Mouse (Mus musculus): ENCODE measurements at regions not wholly inside any gene's neighbourhood (a gene's known extent, or its start where the extent isn't known, plus 50 kb on each side); places are given as distances from the start of the nearest gene placed in this dataset.

- WGBS, result 72% methylated on average over 7 of the region's 7 CpGs
- no peak overlapping the region for H3K4me3 ChIP-seq
- no peaks in the 10 kb centered on the region for H3K36me3 ChIP-seq (replicated peaks)
- H3K4me2 ChIP-seq, result no peak overlapping the region
- no peaks in the 10 kb centered on the region for H3K27me3 ChIP-seq (replicated peaks)
- H3K4me1 ChIP-seq, result no peaks in the 10 kb centered on the region
- H3K9me3 ChIP-seq, result no peaks in the 10 kb centered on the region
- H3K27ac ChIP-seq, result no peak overlapping the region
- no peak overlapping the region for H3K9ac ChIP-seq
- ATAC-seq (replicated peaks), result no peak
These were observed 97.1 kb upstream of the Plcb4 start for GRCm38 (mm10) chr2:135561716-135562115.

GRCm38 (mm10) chr2:135562140-135562890 lies 96.5 kb upstream of the Plcb4 start:
- H3K9ac ChIP-seq, result no peak overlapping the region
- H3K36me3 ChIP-seq (replicated peaks), result no peaks in the 10 kb centered on the region
- 79% methylated on average over 10 of the region's 10 CpGs for WGBS
- H3K27me3 ChIP-seq (replicated peaks), result no peaks in the 10 kb centered on the region
- no peak overlapping the region for H3K4me3 ChIP-seq
- H3K9me3 ChIP-seq, result no peaks in the 10 kb centered on the region
- H3K27ac ChIP-seq, result no peak overlapping the region
- no peaks in the 10 kb centered on the region for H3K4me1 ChIP-seq
- H3K4me2 ChIP-seq, result no peak overlapping the region
- ATAC-seq (replicated peaks), result no peak

- no peak overlapping the region for H3K9ac ChIP-seq
- no peak overlapping the region for H3K27ac ChIP-seq
- H3K4me3 ChIP-seq, result no peak overlapping the region
- no peaks in the 10 kb centered on the region for H3K36me3 ChIP-seq (replicated peaks)
- H3K4me2 ChIP-seq, result no peak overlapping the region
- 57% methylated on average over 4 of the region's 4 CpGs for WGBS
- no peaks in the 10 kb centered on the region for H3K9me3 ChIP-seq
- ATAC-seq (replicated peaks), result no peak
- H3K27me3 ChIP-seq (replicated peaks), result no peaks in the 10 kb centered on the region
- no peaks in the 10 kb centered on the region for H3K4me1 ChIP-seq
These were observed 94.6 kb upstream of the Plcb4 start for GRCm38 (mm10) chr2:135564231-135564630.

- Histone ChIP-seq H3K9ac (no peak overlapping the region), H3K4me2 (no peak overlapping the region), H3K9me3 (no peaks in the 10 kb centered on the region), H3K4me3 (no peak overlapping the region), H3K27ac (no peak overlapping the region), H3K4me1 (no peaks in the 10 kb centered on the region), H3K36me3 (replicated peaks) (no peaks in the 10 kb centered on the region), H3K27me3 (replicated peaks) (no peaks in the 10 kb centered on the region)
- no peak for ATAC-seq (replicated peaks)
- 80% methylated on average over 2 of the region's 2 CpGs for WGBS
These were observed 90.5 kb upstream of the Plcb4 start for GRCm38 (mm10) chr2:135568350-135568749.

- WGBS, result 76% methylated on average over 5 of the region's 5 CpGs
- Histone ChIP-seq H3K4me3 (no peak overlapping the region), H3K9ac (no peak overlapping the region), H3K27me3 (replicated peaks) (no peaks in the 10 kb centered on the region), H3K27ac (no peak overlapping the region), H3K36me3 (replicated peaks) (no peaks in the 10 kb centered on the region), H3K4me2 (no peak overlapping the region), H3K9me3 (no peaks in the 10 kb centered on the region), H3K4me1 (no peaks in the 10 kb centered on the region)
- no peak for ATAC-seq (replicated peaks)
These were observed 87.2 kb upstream of the Plcb4 start for GRCm38 (mm10) chr2:135571599-135571998.

- ATAC-seq (replicated peaks), result no peak
- Histone ChIP-seq H3K4me3 (no peak overlapping the region), H3K4me1 (0 out of 2 replicates have a peak, but pooled peaks cover 2% of the 10 kb centered on the region), H3K9ac (no peak overlapping the region), H3K27ac (no peak overlapping the region), H3K36me3 (replicated peaks) (no peaks in the 10 kb centered on the region), H3K4me2 (no peak overlapping the region), H3K27me3 (replicated peaks) (no peaks in the 10 kb centered on the region), H3K9me3 (no peaks in the 10 kb centered on the region)
- 88% methylated on average over 5 of the region's 5 CpGs for WGBS
These were observed 81.6 kb upstream of the Plcb4 start for GRCm38 (mm10) chr2:135577228-135577627.

- 48% methylated on average over 5 of the region's 5 CpGs for WGBS
- no peak overlapping the region for H3K27ac ChIP-seq
- H3K4me2 ChIP-seq, result no peak overlapping the region
- no peaks in the 10 kb centered on the region for H3K27me3 ChIP-seq (replicated peaks)
- no peak overlapping the region for H3K4me3 ChIP-seq
- no peaks in the 10 kb centered on the region for H3K36me3 ChIP-seq (replicated peaks)
- no peak overlapping the region for H3K9ac ChIP-seq
- ATAC-seq (replicated peaks), result peak; percentile 53; the same call in 1 of the 2 replicates
- 0 out of 2 replicates have a peak, but pooled peaks cover 2% of the 10 kb centered on the region for H3K4me1 ChIP-seq
- H3K9me3 ChIP-seq, result no peaks in the 10 kb centered on the region
These were observed 80.7 kb upstream of the Plcb4 start for GRCm38 (mm10) chr2:135578135-135578534.

- no peak overlapping the region for H3K9ac ChIP-seq
- WGBS, result 95% methylated on average over 6 of the region's 6 CpGs
- no peak overlapping the region for H3K27ac ChIP-seq
- no peaks in the 10 kb centered on the region for H3K36me3 ChIP-seq (replicated peaks)
- 0 out of 2 replicates have a peak, but pooled peaks cover 2% of the 10 kb centered on the region for H3K4me1 ChIP-seq
- H3K4me2 ChIP-seq, result no peak overlapping the region
- H3K27me3 ChIP-seq (replicated peaks), result no peaks in the 10 kb centered on the region
- no peaks in the 10 kb centered on the region for H3K9me3 ChIP-seq
- ATAC-seq (replicated peaks), result no peak
- H3K4me3 ChIP-seq, result no peak overlapping the region
These were observed 79.3 kb upstream of the Plcb4 start for GRCm38 (mm10) chr2:135579514-135579913.

GRCm38 (mm10) chr2:135580051-135580450 lies 78.8 kb upstream of the Plcb4 start:
- no peaks in the 10 kb centered on the region for H3K9me3 ChIP-seq
- H3K4me1 ChIP-seq, result 0 out of 2 replicates have a peak, but pooled peaks cover 2% of the 10 kb centered on the region
- ATAC-seq (replicated peaks), result no peak
- WGBS, result 88% methylated on average over 4 of the region's 4 CpGs
- no peak overlapping the region for H3K4me3 ChIP-seq
- H3K27ac ChIP-seq, result no peak overlapping the region
- H3K27me3 ChIP-seq (replicated peaks), result no peaks in the 10 kb centered on the region
- no peak overlapping the region for H3K9ac ChIP-seq
- no peaks in the 10 kb centered on the region for H3K36me3 ChIP-seq (replicated peaks)
- H3K4me2 ChIP-seq, result no peak overlapping the region

- Histone ChIP-seq H3K36me3 (replicated peaks) (no peaks in the 10 kb centered on the region), H3K4me3 (no peak overlapping the region), H3K9me3 (no peaks in the 10 kb centered on the region), H3K4me1 (0 out of 2 replicates have a peak, but pooled peaks cover 2% of the 10 kb centered on the region), H3K27ac (0 out of 2 replicates have a peak overlapping the region, but pooled peaks have one; percentile 8), H3K27me3 (replicated peaks) (no peaks in the 10 kb centered on the region), H3K9ac (no peak overlapping the region), H3K4me2 (no peak overlapping the region)
- 12% methylated on average over 8 of the region's 8 CpGs for WGBS
- ATAC-seq (replicated peaks), result peak; percentile 62
These were observed 76.5 kb upstream of the Plcb4 start for GRCm38 (mm10) chr2:135582341-135582740.

GRCm38 (mm10) chr2:135606306-135606705 lies 52.5 kb upstream of the Plcb4 start:
- no peak overlapping the region for H3K4me3 ChIP-seq
- H3K4me1 ChIP-seq, result no peaks in the 10 kb centered on the region
- no peaks in the 10 kb centered on the region for H3K27me3 ChIP-seq (replicated peaks)
- H3K9ac ChIP-seq, result no peak overlapping the region
- H3K36me3 ChIP-seq (replicated peaks), result no peaks in the 10 kb centered on the region
- no peak overlapping the region for H3K27ac ChIP-seq
- no peak for ATAC-seq (replicated peaks)
- H3K9me3 ChIP-seq, result no peaks in the 10 kb centered on the region
- no peak overlapping the region for H3K4me2 ChIP-seq

Measured in midbrain, embryonic 15.5 days (tissue).